Mouse (Mus musculus) layer of hippocampus, adult 2 months (tissue): ENCODE data around the gene Antxr2. TPM values are rescaled to one million over a fixed set of nuclear protein-coding genes. Genes with fewer than 3 reads are reported as not detected.

ENCODE experiments used
- DNase-seq, 2 experiments: peaks; one replicate each; pipeline ENCODE4 v3.0.0; 2022; ENCODE audit warnings: low spot score in 2 of 2
- H3K27ac ChIP-seq: fragments of 200-600 bp; 2 replicates; pipeline ENCODE4 v1.8.1; 2022
- H3K4me3 ChIP-seq: fragments of 200-600 bp; 2 replicates; pipeline ENCODE4 v1.8.1; 2022; ENCODE audit warnings: mild to moderate bottlenecking
- CTCF ChIP-seq: fragments of 200-600 bp; conservative IDR thresholded peaks from 2 replicates; pipeline ENCODE4 v1.8.1; 2022; ENCODE audit warnings: antibody characterized with exemption, mild to moderate bottlenecking, moderate library complexity
- total RNA-seq, 2 experiments: library from RNA; stranded (reverse); gene quantifications; 2 replicates each; pipeline ENCODE4 v1.2.3; 2021

Gene Antxr2
- total RNA-seq, 2 experiments from 2014 or later, result 1.9 to 2.0 TPM

- peak; percentile 72 for TF ChIP-seq CTCF
- DNase-seq, result peak; percentile 2 to 50
- peak overlapping the region; percentile 65 for H3K4me3 ChIP-seq
- peak overlapping the region; percentile 94 for H3K27ac ChIP-seq
These were observed 95.4 kb downstream of the Antxr2 start for GRCm38 (mm10) chr5:97935140-97936129.

- Histone ChIP-seq H3K4me3 (no peak overlapping the region), H3K27ac (no peak overlapping the region)
- no peak for DNase-seq
- no peak for TF ChIP-seq CTCF
These were observed 113.2 kb downstream of the Antxr2 start for GRCm38 (mm10) chr5:97917654-97918053.

- no peak for DNase-seq
- Histone ChIP-seq H3K27ac (no peak overlapping the region), H3K4me3 (no peak overlapping the region)
- TF ChIP-seq CTCF, result no peak
These were observed 116.0 kb downstream of the Antxr2 start for GRCm38 (mm10) chr5:97914890-97915289.

- no peak overlapping the region for H3K4me3 ChIP-seq
- DNase-seq, result no peak
- H3K27ac ChIP-seq, result no peak overlapping the region
- TF ChIP-seq CTCF, result no peak
These were observed 116.9 kb downstream of the Antxr2 start for GRCm38 (mm10) chr5:97913901-97914300.

- no peak overlapping the region for H3K4me3 ChIP-seq
- H3K27ac ChIP-seq, result 0 out of 2 replicates have a peak overlapping the region, but pooled peaks have one; percentile 29
- no peak for TF ChIP-seq CTCF
- peak in 1 of 2 experiments; percentile 34 for DNase-seq
These were observed 123.4 kb downstream of the Antxr2 start for GRCm38 (mm10) chr5:97907482-97907881.

- no peak for DNase-seq
- peak overlapping the region; percentile 64 for H3K27ac ChIP-seq
- no peak for TF ChIP-seq CTCF
These were observed 124.1 kb downstream of the Antxr2 start for GRCm38 (mm10) chr5:97906537-97907266.

GRCm38 (mm10) chr5:97905856-97906255, 125.0 kb downstream of the Antxr2 start:
- peak in 1 of 2 experiments; percentile 47 for DNase-seq
- TF ChIP-seq CTCF, result no peak
- Histone ChIP-seq H3K4me3 (no peak overlapping the region), H3K27ac (0 out of 2 replicates have a peak overlapping the region, but pooled peaks have one; percentile 64)

More at GRCm38 (mm10) chr5:97906537-97907266, 124.1 kb downstream of the Antxr2 start:
- no peak overlapping the region for H3K4me3 ChIP-seq

GRCm38 (mm10) chr5:97901096-97901495, 129.7 kb downstream of the Antxr2 start:
- no peak for TF ChIP-seq CTCF
- peak in 1 of 2 experiments; percentile 35 for DNase-seq
- H3K27ac ChIP-seq, result no peak overlapping the region
- H3K4me3 ChIP-seq, result no peak overlapping the region

- TF ChIP-seq CTCF, result no peak
- no peak for DNase-seq
- Histone ChIP-seq H3K27ac (no peak overlapping the region), H3K4me3 (no peak overlapping the region)
These were observed 131.5 kb downstream of the Antxr2 start for GRCm38 (mm10) chr5:97899321-97899720.

GRCm38 (mm10) chr5:97885427-97885826, 145.4 kb downstream of the Antxr2 start:
- Histone ChIP-seq H3K4me3 (no peak overlapping the region), H3K27ac (no peak overlapping the region)
- no peak for DNase-seq
- TF ChIP-seq CTCF, result no peak

GRCm38 (mm10) chr5:97884110-97884509, 146.7 kb downstream of the Antxr2 start:
- H3K27ac ChIP-seq, result no peak overlapping the region
- no peak for DNase-seq
- no peak for TF ChIP-seq CTCF
- no peak overlapping the region for H3K4me3 ChIP-seq

- DNase-seq, result no peak
- Histone ChIP-seq H3K27ac (no peak overlapping the region), H3K4me3 (no peak overlapping the region)
- TF ChIP-seq CTCF, result no peak
These were observed 149.4 kb downstream of the Antxr2 start for GRCm38 (mm10) chr5:97881421-97881820.

GRCm38 (mm10) chr5:97880115-97880514, 150.7 kb downstream of the Antxr2 start:
- Histone ChIP-seq H3K4me3 (no peak overlapping the region), H3K27ac (no peak overlapping the region)
- DNase-seq, result no peak
- TF ChIP-seq CTCF, result no peak
